Mouse (Mus musculus) CH12.LX (cell line): ENCODE data around the gene Hist1h2bh.

ENCODE experiments used
- CHD1 ChIP-seq: IDR thresholded peaks from 2 replicates; pipeline ENCODE4 v1.6.1; 2012; ENCODE audit warnings: low read depth, low read length, improper control_type of control experiment, inconsistent platforms
- CHD2 ChIP-seq: IDR thresholded peaks from 2 replicates; pipeline ENCODE4 v1.6.1; 2011; ENCODE audit warnings: low read length, improper control_type of control experiment
- CTCF ChIP-seq, 2 experiments: IDR thresholded peaks in 1 of 2; conservative IDR thresholded peaks in 1 of 2; 2 replicates each; pipeline ENCODE4 v1.5.1; 2011 to 2012; ENCODE audit warnings: low read depth in 2 of 2, low read length in 2 of 2, improper control_type of control experiment in 1 of 2, inconsistent platforms in 1 of 2, mild to moderate bottlenecking in 1 of 2, moderate library complexity in 1 of 2
- E2F4 ChIP-seq: IDR thresholded peaks from 2 replicates; pipeline ENCODE4 v1.6.1; 2011; ENCODE audit warnings: low read depth, low read length, improper control_type of control experiment; ENCODE audit not compliant: insufficient replicate concordance
- EP300 ChIP-seq: IDR thresholded peaks from 2 replicates; pipeline ENCODE4 v1.6.1; 2011; ENCODE audit warnings: low read length, improper control_type of control experiment
- HCFC1 ChIP-seq: IDR thresholded peaks from 2 replicates; pipeline ENCODE4 v1.6.1; 2012; ENCODE audit warnings: low read depth, mild to moderate bottlenecking, inconsistent platforms, low read length, improper control_type of control experiment
- MAX ChIP-seq: IDR thresholded peaks from 2 replicates; pipeline ENCODE4 v1.6.1; 2011; ENCODE audit warnings: low read length, improper control_type of control experiment
- MAZ ChIP-seq: IDR thresholded peaks from 2 replicates; pipeline ENCODE4 v1.6.1; 2012; ENCODE audit warnings: low read depth, mild to moderate bottlenecking, inconsistent platforms, low read length, improper control_type of control experiment, moderate library complexity
- PAX5 ChIP-seq: IDR thresholded peaks from 2 replicates; pipeline ENCODE4 v1.6.1; 2012; ENCODE audit warnings: low read length, inconsistent platforms, mixed read lengths
- POLR2A ChIP-seq: IDR thresholded peaks from 2 replicates; pipeline ENCODE4 v1.6.1; 2011; ENCODE audit warnings: low read depth, mild to moderate bottlenecking, improper control_type of control experiment, low read length

DNA sequence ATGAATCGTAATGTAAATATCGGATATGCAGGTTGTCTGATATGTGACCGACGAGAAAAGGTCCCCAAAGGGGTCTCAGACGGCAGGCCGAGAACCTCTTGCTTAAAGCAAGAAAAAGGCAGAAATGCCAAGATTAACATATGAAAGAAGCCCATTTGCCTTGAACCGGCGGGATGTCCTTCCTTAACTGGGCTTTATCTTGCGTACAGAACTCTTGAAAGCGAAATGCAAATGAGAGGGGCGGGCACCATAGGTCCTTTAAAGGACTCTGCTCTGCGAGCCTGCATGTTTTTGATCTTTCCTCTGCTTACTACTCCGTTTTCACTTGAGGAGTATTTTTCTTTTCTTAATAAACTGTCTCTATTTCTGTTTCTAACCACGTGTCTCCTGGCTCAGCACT is 51.2 kb downstream of the Hist1h2bh start:
- TF ChIP-seq CHD1 = no peak
- no peak for TF ChIP-seq CHD2
- no peak for TF ChIP-seq MAZ
- no peak for TF ChIP-seq CTCF (conservative IDR thresholded peaks at IDR 0.05 in 1 of 2, IDR thresholded peaks at IDR 0.05 in 1 of 2; ENCODE audit: low read depth in 2 of 2, low read length in 2 of 2)
- no peak for TF ChIP-seq PAX5
- no peak for TF ChIP-seq MAX
- TF ChIP-seq HCFC1 = no peak
- no peak for TF ChIP-seq EP300
- TF ChIP-seq POLR2A = peak; percentile 32; the same call in 1 of the 2 replicates
- no peak for TF ChIP-seq E2F4
